Mouse (Mus musculus) hindbrain, embryonic 14.5 days (tissue): ENCODE measurements around the gene Mthfd2l. TPM values are rescaled to one million over a fixed set of nuclear protein-coding genes. Genes with fewer than 3 reads are reported as not detected.
A peak's percentile ranks its signal among the peaks of the same experiment; 100 is the strongest.

Experiments
- ATAC-seq: fragments of 200-750 bp; cut with Nextera tagmentation; 2 replicates; pipeline ENCODE4 v1.8.0; 2017; ENCODE audit warnings: moderate number of reproducible peaks, mild to moderate bottlenecking, moderate TSS enrichment, moderate library complexity; ENCODE audit not compliant: low FRiP score
- DNase-seq: peaks from one replicate; pipeline ENCODE4 v3.0.0-alpha.2; 2015; ENCODE audit warnings: low spot score
- H3K27ac ChIP-seq: fragments of 300-500 bp; sonication (generic); 2 replicates; pipeline ENCODE4 v1.5.1; 2014; ENCODE audit warnings: mild to moderate bottlenecking, moderate library complexity
- H3K27me3 ChIP-seq: fragments of 300-500 bp; sonication (generic); 2 replicates; pipeline ENCODE4 v1.6.1; 2014; ENCODE audit warnings: mild to moderate bottlenecking, low read length, mixed read lengths; ENCODE audit not compliant: control insufficient read depth, insufficient read depth
- H3K36me3 ChIP-seq: fragments of 300-500 bp; sonication (generic); replicated peaks from 2 replicates; pipeline ENCODE4 v1.6.1; 2014; ENCODE audit not compliant: control insufficient read depth, insufficient read depth
- H3K4me1 ChIP-seq: fragments of 300-500 bp; sonication (generic); replicated peaks from 2 replicates; pipeline ENCODE4 v1.6.1; 2014; ENCODE audit warnings: antibody characterized with exemption, low read length, mixed read lengths; ENCODE audit not compliant: control insufficient read depth, insufficient read depth
- H3K4me2 ChIP-seq: fragments of 300-500 bp; sonication (generic); replicated peaks from 2 replicates; pipeline ENCODE4 v1.6.1; 2014; ENCODE audit warnings: mild to moderate bottlenecking, moderate library complexity
- H3K4me3 ChIP-seq: fragments of 300-500 bp; sonication (generic); replicated peaks from 2 replicates; pipeline ENCODE4 v1.5.1; 2014; ENCODE audit warnings: mild to moderate bottlenecking, low read length
- H3K9ac ChIP-seq: fragments of 300-500 bp; sonication (generic); 2 replicates; pipeline ENCODE4 v1.6.1; 2014
- H3K9me3 ChIP-seq: fragments of 300-500 bp; sonication (generic); 2 replicates; pipeline ENCODE4 v1.6.1; 2016; ENCODE audit warnings: low read length; ENCODE audit not compliant: control insufficient read depth
- WGBS: fragments of 180-500 bp; shearing (Covaris S2); extraction: QIAGEN DNeasy Blood & Tissue Kit; methylation state at CpG from one replicate; pipeline ENCODE4 v1.1.7; 2014; 5-methylcytosine and 5-hydroxymethylcytosine counted together
- polyA plus RNA-seq: library from polyadenylated mRNA; unstranded; fragments of >200 nt; fragmentation: Nextera tagmentation; extraction: Ambion mirVana; gene quantifications from 2 replicates; pipeline ENCODE4 v1.2.1, GENCODE M21; 2014

Gene Mthfd2l
- polyA plus RNA-seq = 88.3 and 95.7 TPM in 2 replicates

GRCm38 (mm10) chr5:90930971-90931851 lies at the start of gene Mthfd2l:
Gene Mthfd2l, plus strand, starts transcription at chr5:90931117.
- peak within 1 kb of the TSS; percentile 74 for H3K4me3 ChIP-seq
- peak within 1 kb of the TSS; percentile 55 for H3K4me2 ChIP-seq
- peak; percentile 98 for ATAC-seq
- peaks cover 14% of the 10 kb centered on the region for H3K36me3 ChIP-seq
- peaks cover 14% of the 10 kb centered on the region for H3K4me1 ChIP-seq
- WGBS = under 1% methylated on average over 70 of the region's 79 CpGs
- peak within 1 kb of the TSS; percentile 98 for H3K27ac ChIP-seq
- H3K27me3 ChIP-seq = no peaks in the 10 kb centered on the region
- H3K9me3 ChIP-seq = no peaks in the 10 kb centered on the region
- H3K9ac ChIP-seq = peak within 1 kb of the TSS; percentile 99
- peak; percentile 80 for DNase-seq

DNA sequence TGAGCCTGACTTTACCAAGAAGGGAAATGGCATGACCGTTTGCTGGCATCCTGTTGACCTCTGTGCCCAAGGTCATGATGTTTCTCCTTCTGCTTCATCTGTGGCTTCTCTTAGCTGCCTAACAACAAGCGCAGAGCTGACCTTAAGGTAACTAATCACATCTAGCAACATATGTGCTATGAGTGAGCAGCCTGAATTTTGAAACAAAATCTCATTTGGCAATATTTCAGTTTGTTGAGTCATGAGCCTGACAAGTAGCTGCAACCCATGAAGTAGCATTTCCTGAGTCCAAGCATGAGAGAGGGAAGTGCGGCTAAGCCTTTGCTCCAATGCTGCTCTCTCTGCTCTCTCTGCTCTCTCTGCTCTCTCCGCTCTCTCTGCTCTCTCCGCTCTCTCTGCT lies 49.2 kb upstream of the Mthfd2l start:
- ATAC-seq = no peak
- 97% methylated on average over 5 of the region's 5 CpGs for WGBS
- Histone ChIP-seq H3K27ac (no peak overlapping the region), H3K4me2 (no peak overlapping the region), H3K36me3 (no peaks in the 10 kb centered on the region), H3K4me1 (no peaks in the 10 kb centered on the region), H3K9me3 (no peaks in the 10 kb centered on the region), H3K9ac (no peak overlapping the region), H3K27me3 (no peaks in the 10 kb centered on the region), H3K4me3 (no peak overlapping the region)
- DNase-seq = no peak

DNA sequence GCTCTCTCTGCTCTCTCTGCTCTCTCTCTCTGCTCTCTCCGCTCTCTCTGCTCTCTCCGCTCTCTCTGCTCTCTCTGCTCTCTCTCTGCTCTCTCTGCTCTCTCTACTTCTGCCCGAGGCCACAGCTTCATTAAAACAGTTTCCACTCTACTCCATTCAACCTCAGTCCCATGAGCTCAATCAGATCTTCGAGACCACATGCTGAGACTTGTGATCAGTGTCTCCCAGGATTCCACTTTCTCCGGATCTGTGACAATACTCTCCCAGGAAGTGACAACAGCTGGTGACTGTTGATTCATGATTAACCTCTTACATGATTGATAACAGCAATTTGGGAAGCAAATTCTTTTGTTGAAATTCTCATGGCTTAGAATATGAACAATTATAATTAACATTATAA lies 48.8 kb upstream of the Mthfd2l start:
- H3K4me3 ChIP-seq = no peak overlapping the region
- no peak for DNase-seq
- no peaks in the 10 kb centered on the region for H3K27me3 ChIP-seq
- 78% methylated on average over 5 of the region's 5 CpGs for WGBS
- no peak overlapping the region for H3K27ac ChIP-seq
- H3K4me1 ChIP-seq = no peaks in the 10 kb centered on the region
- no peak overlapping the region for H3K9ac ChIP-seq
- H3K4me2 ChIP-seq = no peak overlapping the region
- H3K36me3 ChIP-seq = no peaks in the 10 kb centered on the region
- ATAC-seq = no peak
- no peaks in the 10 kb centered on the region for H3K9me3 ChIP-seq

GRCm38 (mm10) chr5:90884628-90885242 lies 46.2 kb upstream of the Mthfd2l start:
- no peaks in the 10 kb centered on the region for H3K27me3 ChIP-seq
- H3K9ac ChIP-seq = no peak overlapping the region
- no peaks in the 10 kb centered on the region for H3K36me3 ChIP-seq
- ATAC-seq (no peak), DNase-seq (no peak)
- H3K4me2 ChIP-seq = no peak overlapping the region
- WGBS = 77% methylated on average over 2 of the region's 2 CpGs
- H3K4me3 ChIP-seq = no peak overlapping the region
- no peaks in the 10 kb centered on the region for H3K4me1 ChIP-seq
- no peaks in the 10 kb centered on the region for H3K9me3 ChIP-seq
- H3K27ac ChIP-seq = no peak overlapping the region

DNA sequence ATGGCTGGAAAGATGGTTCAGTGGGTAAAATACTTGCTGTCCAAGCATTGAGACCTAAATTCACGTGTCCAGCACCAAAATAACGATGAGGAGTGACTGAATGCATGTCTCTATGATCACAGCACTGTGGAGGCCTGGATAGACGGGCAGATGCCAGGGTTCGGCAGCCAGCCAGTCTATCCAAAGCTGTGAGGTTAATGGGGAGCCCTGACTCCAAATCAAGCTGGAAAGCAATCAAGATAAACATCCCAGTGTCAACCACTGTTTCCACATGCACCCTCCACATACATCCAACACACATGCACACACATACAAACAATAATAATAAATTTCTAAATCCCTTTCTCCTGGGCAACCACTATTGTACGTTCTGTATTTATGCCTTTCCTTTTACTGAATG lies 42.3 kb upstream of the Mthfd2l start:
- H3K27me3 ChIP-seq = peaks cover 5% of the 10 kb centered on the region; the same call in 1 of the 2 replicates
- H3K27ac ChIP-seq = no peak overlapping the region
- H3K9ac ChIP-seq = no peak overlapping the region
- H3K4me3 ChIP-seq = no peak overlapping the region
- ATAC-seq = no peak
- DNase-seq = no peak
- 81% methylated on average over 5 of the region's 5 CpGs for WGBS
- H3K9me3 ChIP-seq = no peaks in the 10 kb centered on the region
- peaks cover 5% of the 10 kb centered on the region; the same call in 1 of the 2 replicates for H3K4me1 ChIP-seq
- H3K4me2 ChIP-seq = no peak overlapping the region
- H3K36me3 ChIP-seq = no peaks in the 10 kb centered on the region

DNA sequence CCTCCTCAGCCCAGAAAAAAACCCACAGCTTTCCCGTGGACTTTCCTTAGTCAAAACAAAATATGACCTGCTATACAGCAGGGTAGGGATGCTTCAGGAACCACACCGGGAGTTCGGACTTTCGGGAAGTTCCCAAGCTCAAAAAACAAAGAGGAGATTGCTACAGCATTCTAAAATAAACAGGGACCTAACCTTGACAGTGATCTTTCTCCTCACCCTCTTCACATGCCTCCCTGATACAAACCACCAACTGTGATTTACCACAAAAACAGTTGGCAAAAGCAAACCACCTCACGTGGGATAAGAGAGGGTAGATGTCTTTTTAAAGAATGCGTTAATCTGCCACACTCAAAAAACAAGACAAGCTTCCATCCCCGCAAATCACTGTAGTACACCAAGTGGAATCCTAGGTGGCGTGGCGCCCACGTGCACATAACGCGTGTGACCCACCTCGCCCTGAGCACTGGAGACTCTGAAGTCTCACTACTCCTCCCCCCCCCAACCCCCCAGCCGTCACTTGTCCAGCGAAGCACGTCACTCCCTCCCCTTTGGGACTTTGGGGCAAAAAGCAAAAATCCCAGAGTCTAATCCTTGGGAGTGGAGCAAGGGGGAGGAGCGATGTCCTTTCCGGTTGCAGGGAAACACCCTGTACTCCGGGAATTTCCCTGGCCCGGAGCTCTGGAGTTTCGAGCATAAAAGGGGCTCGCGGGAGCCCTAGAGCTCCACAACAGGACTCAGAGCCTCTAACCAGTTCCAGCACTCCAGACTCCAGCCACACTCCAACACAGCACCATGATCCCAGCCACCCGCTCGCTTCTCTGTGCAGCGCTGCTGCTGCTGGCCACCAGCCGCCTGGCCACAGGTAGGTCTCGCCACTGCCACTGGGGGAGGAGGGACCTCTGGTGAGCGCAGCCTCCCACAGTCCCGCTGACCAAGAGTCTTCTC lies 40.1 kb upstream of the Mthfd2l start, which contains the start of gene Cxcl1:
TSS of gene Cxcl1 (plus strand) at position 723 of the 945 bp plus-strand sequence.
- Histone ChIP-seq H3K4me3 (peak within 1 kb of the TSS; percentile 43), H3K4me1 (peaks cover 5% of the 10 kb centered on the region; the same call in 1 of the 2 replicates), H3K27me3 (peaks cover 5% of the 10 kb centered on the region; the same call in 1 of the 2 replicates), H3K9me3 (no peaks in the 10 kb centered on the region), H3K27ac (no peak within 1 kb of the TSS), H3K36me3 (no peaks in the 10 kb centered on the region), H3K4me2 (peak within 1 kb of the TSS; percentile 98), H3K9ac (peak within 1 kb of the TSS; percentile 64)
- 15% methylated on average over 30 of the region's 30 CpGs for WGBS
- DNase-seq (peak; percentile 43), ATAC-seq (peak; percentile 80)

GRCm38 (mm10) chr5:90891464-90891813 lies 39.5 kb upstream of the Mthfd2l start:
- Histone ChIP-seq H3K4me1 (peaks cover 5% of the 10 kb centered on the region; the same call in 1 of the 2 replicates), H3K27ac (no peak overlapping the region), H3K27me3 (peaks cover 5% of the 10 kb centered on the region; the same call in 1 of the 2 replicates), H3K4me2 (peak overlapping the region; percentile 98), H3K4me3 (peak overlapping the region; percentile 43), H3K9ac (peak overlapping the region; percentile 64), H3K9me3 (no peaks in the 10 kb centered on the region), H3K36me3 (no peaks in the 10 kb centered on the region)
- DNase-seq (no peak), ATAC-seq (no peak; the same call in 1 of the 2 replicates)
- WGBS = 33% methylated on average over 10 of the region's 10 CpGs

DNA sequence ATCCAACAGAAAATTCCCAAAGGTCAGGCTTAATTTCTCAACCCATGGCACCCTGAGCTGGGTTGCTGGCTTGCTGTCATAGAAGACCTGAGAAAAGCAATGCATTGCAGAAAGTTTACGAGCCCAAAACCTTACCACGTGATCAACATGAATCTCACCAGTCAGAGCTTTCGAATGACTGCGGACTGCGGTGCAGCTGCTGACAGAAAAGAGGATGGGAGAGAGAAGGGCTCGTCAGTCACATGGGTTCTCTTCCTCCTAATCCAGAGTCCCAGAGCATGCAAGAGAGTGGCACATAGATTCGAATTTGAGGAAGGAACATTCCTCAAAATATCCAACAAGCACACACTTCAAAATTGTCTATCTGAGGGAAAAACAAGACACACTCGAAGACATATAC lies 36.7 kb upstream of the Mthfd2l start:
- Histone ChIP-seq H3K27me3 (peaks cover 5% of the 10 kb centered on the region; the same call in 1 of the 2 replicates), H3K27ac (no peak overlapping the region), H3K9ac (no peak overlapping the region), H3K36me3 (no peaks in the 10 kb centered on the region), H3K4me3 (no peak overlapping the region), H3K4me2 (no peak overlapping the region), H3K9me3 (no peaks in the 10 kb centered on the region), H3K4me1 (peaks cover 5% of the 10 kb centered on the region; the same call in 1 of the 2 replicates)
- 78% methylated on average over 8 of the region's 8 CpGs for WGBS
- ATAC-seq = no peak
- DNase-seq = no peak
